Mouse (Mus musculus) spleen, postnatal 4 days (tissue): ENCODE results near the gene Slc8a1.

Source experiments
- DNase-seq, 2 experiments: peaks; one replicate each; pipeline ENCODE4 v3.0.0; 2022; ENCODE audit warnings: low spot score in 2 of 2

The Slc8a1 gene

DNA sequence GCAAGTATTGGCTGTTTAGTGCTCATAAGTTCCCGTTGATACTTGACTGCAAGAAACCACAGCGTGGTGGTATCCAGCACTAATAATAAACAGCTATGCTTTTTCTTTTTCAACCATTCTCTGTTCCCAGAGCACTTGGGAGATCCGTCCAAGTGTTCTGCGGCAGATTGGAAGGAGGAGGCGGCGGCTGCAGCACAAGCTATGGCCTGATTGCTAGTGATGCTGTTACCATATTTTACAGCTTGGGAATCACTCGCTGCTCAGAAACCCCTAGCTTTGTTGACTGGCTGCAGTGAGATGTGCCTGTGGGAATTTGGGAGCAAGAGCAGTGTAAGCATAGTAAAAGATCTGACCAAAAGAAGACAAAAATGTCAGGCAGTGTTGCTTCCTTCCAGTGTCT is 310.9 kb downstream of the Slc8a1 start:
- DNase-seq, result no peak

DNA sequence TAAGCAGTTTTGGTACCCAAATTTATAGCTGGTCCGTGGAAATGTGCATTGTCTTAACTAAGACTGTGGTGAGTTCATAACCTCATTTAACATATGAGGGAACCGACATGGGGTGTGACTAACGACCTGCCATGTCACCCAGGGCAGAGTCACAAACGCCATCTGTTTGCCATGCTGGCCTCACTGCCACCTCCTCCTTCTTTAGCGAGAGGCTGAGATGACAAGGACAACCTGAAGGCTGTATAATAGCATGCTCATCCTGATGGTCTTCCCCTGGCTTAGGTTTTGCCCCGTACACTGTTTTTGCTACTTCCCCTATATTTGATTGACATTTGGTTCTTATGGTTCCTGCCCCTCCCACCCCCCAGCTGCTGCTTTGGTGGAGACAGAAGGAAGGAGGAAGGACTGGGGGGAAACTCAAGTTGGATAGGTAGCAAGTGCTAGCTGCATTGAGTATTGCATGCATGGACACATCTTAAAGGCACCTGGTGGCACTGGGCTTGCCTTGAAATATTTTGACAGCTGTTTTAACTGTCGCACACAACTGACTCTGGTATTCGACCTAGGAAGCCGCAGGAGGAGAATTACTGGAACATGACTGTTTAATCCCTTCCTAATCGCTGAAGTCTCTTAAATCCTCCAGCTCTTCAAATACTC is 313.8 kb downstream of the Slc8a1 start:
- no peak for DNase-seq

DNA sequence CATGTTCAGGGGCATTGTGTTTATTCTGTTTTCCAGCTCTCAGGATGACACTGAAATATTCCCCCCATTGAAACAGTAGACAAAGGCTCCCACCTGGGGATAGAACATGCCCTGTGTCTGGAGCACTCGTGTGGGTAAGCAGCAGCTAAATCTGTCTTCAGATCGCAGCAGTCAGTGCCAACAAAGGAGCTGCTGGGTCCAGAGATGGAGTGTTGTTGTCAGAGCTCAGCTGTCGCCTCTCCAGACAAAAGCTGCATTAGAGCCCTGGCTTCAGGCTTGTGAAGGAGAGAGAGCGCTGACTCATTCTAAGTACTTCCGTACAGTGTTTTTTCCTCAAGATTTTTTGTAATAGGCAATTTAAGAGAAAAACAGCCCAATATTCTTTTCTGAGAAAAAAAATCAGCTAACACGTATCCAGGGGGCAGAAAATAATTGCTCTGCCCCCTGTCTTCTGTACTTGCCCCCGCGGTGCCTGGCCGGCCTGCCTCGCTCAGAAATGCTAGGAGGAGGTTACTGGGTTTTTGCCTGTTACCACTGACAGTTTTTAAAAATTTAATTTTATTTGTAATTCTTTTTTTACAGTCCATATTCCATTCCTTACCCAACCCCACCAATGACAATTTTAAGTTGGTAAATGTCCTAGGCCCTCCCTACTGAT is 318.2 kb downstream of the Slc8a1 start:
- no peak for DNase-seq

DNA sequence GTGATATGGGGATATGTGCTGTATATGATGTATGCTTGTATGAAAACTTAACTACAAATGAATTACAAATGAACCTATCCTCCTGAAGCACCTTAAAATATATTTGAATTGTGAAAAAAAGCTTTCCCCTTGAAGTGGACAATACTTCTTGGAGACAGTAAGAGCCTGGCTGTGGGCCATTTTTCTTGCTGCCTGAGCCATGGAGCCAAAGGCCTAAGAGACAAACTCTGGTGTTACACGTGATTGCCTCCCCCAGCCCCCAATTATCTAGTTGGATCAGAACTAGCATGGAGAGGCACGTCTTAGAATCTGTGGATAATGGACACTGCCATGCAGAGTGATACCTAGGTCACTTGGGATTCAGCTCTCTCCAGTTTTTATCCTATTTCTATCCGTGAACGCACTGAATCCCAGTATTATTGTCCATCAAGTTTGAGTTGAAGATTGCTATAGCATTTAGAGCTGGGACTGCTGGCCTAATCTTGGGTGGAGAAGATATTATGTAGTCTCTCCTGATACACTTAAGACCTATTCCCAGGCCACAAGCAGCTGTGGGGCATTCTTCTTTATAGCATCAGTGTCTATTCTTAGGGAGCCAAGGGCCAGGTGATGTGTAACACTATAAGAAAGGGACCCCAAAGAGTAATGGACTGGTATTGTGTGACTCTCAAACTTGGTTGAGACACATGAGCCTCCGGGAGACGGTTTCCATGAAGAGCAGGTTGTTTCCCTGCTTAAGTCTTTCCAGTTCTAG is 321.6 kb downstream of the Slc8a1 start:
- DNase-seq, result no peak

DNA sequence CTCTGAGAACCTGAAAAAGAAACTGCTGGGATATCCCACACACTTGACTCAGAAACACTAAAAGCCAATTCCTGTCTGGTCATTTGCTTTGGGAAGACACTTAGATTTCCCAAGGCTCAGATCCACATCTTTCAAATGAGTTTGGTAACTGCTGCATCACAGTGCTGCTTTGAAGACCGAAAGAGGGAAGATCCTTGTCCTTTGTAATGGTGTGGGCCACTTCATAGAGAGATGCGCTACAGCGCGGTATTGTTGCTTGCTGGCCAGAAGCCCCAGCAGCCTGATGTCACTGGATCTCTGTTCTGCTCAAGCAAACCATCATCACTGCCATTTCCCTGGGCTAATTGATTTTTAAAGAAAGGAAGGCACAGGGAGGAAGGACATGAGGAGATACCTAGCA is 325.4 kb downstream of the Slc8a1 start:
- no peak for DNase-seq

DNA sequence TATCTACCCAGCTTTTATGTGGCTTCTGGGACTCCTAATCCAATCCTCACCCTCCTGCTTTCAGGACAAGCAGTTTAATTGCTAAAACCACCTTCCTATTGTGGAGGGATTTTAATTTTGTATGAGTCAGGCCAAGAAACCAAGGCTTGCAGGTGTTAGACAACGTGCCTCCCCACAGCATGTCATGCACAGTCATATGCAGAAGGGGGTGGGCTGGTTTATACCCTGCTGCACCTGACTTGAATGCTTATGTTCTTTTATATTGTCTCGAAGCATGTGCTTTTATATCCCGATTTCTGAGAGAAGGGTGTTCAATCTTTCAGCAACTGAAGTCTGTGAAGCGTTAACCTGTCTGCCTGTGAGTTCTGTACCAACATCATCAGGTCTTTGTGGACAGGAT is 334.0 kb downstream of the Slc8a1 start:
- no peak for DNase-seq

DNA sequence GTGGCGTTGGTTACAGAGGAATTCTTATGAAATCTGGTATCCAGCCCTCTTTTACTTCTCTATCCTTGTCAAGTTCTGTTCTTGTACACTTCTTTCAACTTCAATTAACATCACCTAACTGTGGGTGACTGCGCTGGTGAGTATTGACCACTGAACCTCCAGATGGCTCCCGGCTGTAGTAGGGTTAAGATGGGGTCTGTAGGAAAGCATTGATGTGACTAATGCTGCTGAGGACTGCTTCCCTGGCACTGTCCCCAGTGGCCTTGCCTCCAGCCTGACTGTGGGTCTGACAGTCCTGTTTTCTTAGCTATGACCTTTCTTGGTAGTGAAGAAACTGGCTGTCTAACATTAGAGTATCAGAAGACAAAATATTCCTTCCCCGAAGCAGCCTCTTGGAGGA is 335.1 kb downstream of the Slc8a1 start:
- DNase-seq, result no peak

DNA sequence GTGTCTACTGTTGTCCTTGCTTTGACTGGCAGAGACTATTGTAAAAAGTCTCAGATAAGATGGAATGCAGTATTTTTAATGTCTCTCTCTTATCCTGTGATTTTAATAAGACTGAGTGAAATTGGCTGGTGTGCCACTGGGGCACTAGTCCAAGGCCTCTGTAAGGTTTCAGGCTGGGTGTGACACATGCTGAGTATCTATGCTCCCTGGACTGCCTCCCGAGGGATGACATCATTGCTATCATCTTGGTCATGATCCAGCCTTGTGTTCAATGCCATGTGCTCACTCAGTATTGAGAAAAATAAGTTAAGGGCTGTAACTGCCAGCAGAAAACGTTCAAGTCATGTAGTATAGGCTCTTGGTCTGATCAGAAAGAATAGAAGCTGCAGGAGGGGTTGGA is 335.5 kb downstream of the Slc8a1 start:
- DNase-seq, result no peak

DNA sequence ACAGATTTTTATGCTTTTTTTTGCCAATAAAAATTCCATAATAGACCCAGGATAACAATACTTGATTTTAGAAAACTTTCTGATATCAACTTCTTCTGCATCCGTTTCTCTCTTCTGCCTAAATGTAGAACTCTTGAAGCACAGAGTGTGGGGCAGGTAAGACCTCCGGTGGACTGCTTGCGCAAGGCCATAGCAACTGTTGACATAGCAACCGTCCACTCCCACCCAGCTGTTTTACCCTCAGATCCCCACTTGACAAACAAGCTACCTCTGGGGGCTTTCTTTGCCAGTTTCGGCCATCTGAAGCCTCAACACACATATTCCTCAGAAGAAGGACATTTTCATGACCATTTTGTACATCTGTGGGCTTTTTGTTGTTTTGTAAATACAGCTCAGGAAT is 337.8 kb downstream of the Slc8a1 start:
- DNase-seq, result no peak

DNA sequence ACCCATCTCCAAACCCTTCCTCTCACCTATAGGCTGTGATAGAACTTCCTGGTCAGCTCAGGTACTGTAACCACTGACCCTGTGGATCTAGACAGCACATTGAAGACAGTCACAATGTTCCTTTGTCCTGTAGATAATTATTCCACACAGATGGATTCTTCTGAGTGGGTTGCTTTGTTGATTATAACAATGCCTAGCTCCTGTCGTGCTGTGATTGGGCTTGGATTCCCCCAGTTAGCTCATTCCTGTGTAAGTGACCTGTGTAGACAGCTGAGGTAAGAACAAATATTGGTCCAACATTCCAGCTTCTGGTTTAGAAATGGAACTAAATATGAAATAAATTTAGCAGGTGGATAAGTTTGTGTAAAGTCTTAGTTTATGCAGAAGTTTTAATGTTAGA is 340.7 kb downstream of the Slc8a1 start:
- DNase-seq, result no peak

DNA sequence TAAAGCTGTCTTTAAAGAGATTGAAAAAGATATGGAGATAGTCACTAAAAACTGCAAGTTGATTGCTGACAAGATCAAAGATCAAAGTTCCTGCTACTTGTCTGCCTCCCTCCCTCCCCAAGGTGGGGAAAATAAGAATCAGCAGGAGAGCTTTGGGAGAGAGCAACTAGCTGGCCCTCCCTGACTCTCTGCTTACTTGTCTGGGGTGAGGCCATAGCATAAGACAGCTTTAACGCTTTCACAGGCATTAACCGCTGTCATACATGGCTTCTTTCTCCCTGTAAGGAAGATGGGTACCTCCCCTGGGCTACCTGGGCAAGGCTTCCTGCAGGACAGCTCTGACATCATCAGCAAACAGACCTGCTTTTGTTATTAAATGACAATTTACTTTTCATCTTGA is 344.1 kb downstream of the Slc8a1 start:
- no peak for DNase-seq

DNA sequence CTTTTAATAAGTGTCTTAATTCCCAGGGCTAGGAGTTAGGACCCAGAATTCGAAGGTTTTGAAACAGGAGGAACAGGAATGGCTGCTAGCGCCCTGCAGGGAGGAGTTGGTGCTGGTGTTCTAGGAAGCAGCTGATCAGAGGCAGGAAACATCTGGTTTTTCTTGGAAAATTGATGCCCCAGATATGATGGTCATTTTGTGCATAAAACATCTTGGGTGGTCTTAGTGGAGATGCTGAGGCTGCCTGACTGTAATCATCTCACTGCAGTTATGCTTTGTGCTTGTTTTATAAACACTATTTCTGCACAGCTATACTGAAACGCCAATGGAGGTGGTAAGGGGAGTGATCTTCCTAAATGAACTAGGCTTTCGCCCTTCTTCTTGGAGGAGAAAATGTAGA is 345.1 kb downstream of the Slc8a1 start:
- no peak for DNase-seq

DNA sequence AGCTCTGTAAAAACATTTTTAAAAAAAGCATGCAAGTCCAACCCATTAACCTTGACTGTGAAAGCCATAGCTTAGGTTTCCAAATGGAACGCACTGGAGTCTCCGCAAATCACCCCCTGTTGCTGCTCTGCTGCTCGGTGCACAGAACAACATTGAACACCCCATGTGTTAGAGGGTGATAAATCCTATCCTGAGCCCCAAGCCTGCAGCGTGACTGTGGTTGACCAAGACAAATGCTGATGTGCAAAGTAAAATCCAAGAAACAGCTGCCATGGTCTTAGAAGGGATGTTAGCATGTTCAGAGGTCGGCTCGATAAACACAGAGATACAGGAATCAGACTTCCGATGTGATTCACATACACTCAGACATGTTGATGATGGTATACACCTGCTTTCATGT is 346.7 kb downstream of the Slc8a1 start:
- no peak for DNase-seq

DNA sequence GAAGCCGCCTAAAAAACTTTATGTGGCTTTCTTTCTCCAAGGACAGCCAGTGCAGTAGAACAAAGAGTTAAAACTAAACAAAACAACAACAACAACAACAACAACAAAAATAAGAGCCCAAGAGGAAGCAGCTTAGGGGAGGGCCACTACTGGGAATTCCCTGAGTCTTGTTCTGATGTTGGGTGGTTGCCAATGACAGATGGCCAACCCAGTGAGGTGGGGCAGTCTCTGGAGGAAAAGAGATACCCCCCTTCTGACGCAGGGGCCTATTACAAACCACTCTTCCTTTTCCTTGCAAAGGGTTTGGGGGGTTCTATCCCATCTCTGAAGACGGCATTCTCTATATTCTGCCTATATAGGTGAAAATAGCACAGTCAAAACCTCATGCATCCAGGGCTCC is 347.4 kb downstream of the Slc8a1 start:
- no peak for DNase-seq

DNA sequence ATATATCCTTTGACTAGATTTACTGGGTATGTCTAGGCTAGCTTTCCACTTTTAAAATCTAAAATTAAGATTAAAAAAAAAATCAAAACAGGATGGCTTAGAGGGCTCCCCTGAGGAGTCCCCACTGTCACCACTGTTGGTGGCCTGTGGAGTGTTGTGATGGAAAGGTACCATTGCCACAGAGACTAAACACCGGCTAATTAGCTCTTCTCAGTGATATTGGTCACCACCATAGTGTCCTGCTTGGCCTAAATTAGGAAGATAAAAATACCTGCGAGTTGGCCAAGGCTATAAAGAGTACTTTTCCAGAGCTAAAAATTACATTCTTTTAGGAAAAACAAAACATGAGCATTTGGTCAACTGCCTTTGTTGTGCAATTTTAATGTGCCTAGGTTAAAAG is 352.1 kb downstream of the Slc8a1 start:
- no peak for DNase-seq

DNA sequence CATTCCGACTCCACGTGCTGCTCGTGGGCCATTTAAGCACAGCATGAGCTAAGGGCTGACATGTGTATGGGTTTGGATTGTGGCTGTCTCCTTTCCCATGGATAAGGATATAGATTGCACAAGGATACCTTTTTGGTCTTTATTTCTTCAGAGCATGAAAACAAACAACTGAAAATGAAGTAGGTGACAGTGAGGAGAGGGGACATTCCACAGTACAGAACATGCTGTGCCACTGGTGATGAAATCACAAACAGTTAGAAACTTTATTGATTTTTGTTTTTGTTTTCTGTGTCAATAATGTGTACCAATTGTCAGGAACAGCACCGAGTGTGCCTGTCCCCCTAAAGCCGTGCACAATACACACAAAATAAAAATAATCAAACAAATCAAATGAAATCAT is 352.7 kb downstream of the Slc8a1 start:
- DNase-seq, result no peak

DNA sequence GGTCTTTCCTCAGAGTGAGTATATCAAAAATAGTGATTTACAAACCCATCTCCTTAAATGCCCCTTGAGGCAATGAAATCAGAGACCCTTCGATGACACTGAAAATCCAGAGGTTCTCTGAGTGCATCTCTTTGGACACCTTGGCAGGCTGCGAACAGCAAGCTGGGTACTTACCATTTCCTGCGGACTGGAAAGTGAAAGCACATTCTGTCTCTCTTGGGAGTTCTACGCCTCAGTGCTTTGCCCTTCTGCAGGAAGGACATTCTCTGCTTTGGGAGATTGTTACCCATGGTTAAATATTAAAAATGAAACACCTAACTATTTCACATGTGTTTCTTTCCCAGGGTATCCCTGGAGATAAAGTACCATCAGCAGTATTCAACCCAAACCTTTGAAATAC is 354.7 kb downstream of the Slc8a1 start:
- no peak for DNase-seq

DNA sequence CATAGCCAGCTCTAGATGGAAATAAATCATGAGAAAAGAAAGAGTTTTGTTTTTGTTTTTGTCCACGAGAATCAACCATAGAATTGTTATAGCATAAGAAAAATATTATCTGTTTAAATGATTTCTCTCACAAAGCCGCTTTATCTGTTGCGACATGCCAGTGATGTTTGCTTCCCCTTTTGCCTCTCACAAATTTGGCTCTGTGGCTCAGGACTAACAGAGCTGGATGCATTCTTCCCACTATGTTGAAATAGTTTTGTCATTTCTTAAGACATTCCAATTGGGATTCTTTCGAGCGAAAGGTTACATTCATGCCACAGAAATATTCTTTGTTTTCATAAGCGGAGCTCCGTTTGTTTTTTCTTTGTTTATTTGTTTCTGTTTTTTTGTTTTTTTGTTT is 359.7 kb downstream of the Slc8a1 start:
- DNase-seq, result no peak

DNA sequence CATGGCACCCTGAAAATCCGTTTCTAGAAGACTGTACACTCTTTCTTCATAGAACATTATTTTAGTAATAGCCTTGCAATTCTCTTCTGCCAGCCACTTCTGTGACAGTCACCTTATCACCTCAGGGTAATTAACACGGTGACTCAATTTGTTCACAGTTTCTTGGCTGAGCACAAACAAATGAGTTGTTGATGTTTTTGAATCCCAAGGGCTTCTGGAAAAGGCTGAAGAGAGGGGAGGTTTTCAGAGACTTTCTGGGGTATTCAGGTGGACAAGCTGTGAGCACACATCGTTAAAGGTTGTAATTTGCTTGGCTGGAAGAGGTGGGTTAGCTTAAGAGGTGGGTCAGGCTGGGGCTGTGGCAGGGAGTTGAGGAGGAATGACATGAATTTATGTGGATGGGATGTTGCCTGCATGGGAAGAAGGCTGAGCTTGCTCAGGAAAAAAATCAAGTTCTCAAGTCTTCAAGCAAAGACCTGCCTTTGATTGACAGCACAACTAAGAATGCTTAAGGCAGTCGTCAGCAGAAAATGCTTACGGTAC is 360.3 kb downstream of the Slc8a1 start:
- no peak for DNase-seq

DNA sequence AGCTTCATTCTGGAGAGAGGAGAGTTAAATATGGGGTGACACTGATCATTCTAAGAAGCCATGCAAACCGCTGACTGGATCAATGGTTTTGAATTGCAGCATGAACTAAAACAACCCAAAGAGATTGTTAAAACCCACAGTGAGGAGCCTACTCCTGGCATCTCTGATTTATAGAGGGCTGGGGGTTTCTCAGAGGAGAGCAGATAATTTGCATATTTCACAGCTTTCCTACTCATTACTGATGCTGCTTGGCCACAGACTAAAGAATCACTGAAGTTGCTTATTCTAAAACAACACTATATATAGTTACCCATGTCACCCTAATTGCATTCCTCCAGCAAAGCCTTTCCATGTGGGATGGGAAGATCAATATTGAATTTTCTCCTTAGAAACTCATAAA is 361.0 kb downstream of the Slc8a1 start:
- DNase-seq, result no peak

DNA sequence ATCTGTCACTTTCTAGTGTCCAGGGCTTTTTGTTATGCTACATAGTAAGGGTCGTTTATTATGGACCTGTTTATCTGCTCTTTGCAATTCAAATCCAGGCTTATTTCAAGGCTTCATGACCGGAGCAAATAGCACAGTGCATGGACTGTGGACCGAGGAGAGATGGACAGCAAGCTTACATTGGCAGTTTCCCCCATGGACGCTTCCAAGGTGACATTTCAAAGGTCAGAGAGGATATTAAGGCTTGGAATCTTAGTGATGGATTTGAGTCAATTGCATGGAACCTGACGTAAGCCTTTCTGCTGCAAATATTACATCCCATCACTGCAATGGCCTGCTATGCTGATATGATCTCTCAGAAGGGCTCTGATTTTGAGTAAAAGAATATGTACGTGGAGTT is 362.3 kb downstream of the Slc8a1 start:
- no peak for DNase-seq

DNA sequence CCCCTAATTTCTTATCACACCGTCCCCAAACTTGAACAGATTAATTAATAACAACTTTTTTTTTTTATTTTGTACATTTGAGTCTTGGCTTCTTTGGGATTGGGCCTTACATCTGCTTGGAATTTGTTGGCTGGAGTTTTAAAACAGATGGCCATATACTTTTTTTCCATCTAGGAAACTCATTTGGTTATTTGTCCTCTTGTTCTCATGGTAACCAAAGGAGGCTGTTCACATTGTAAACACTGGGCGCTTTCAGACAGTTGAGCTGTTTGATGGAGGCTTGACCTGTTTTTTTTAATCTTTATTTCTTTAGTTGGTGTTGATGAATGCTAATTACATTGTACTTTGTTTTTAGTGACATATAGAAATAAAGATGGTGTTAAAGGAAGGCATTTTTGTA is 369.1 kb downstream of the Slc8a1 start:
- no peak for DNase-seq

DNA sequence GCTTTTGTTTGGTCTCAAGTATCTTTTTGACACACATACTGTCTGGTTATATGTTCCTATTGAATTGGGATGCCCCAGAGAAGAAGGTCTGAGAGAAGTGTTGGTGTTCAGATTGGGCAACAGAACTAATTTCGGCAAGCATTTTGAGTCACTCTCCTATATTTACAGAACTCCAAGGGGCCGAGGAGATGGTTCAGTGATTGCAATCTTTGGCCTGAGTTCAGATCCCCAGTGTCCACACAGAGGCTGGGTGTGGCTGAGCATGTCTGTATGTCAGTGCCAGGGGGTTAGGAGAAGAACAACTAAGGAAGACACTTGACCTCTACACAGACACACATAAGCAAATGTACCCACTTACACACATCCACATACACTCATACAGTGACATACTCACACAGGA is 369.7 kb downstream of the Slc8a1 start:
- no peak for DNase-seq
